20 mouse cellular contexts compared by ENCODE assay signal in genomic region chr3:105846294-105847069, GRCm38 (mm10). TPM values are rescaled to one million over a fixed set of nuclear protein-coding genes. Genes with fewer than 3 reads are reported as not detected.
DNase-seq lines count a peak whose midpoint lies in the region; ATAC-seq and TF ChIP-seq lines count a peak whose summit lies in the region.
"Had no signal": no experiment of that assay in that cellular context is flagged by ENCODE, and none has a peak within 500 bp of the region (broad histone marks: within the 10 kb centered on the region; RNA-seq: fewer than 3 reads in every experiment).

No protein-coding gene starts in this region.

- H3K4me1 ChIP-seq in lung, embryonic 14.5 days (ENCODE audit: insufficient read depth) = no peaks in the 10 kb centered on the region
- H3K4me1 ChIP-seq in midbrain, embryonic 14.5 days (ENCODE audit: control insufficient read depth, insufficient read depth, low read length) = no peaks in the 10 kb centered on the region
- H3K4me1 ChIP-seq in cerebellum, adult 2 months (ENCODE audit: control insufficient read depth, insufficient read depth, low read length) = no peaks in the 10 kb centered on the region
- H3K4me1 ChIP-seq: hindbrain, embryonic 13.5 days had no signal

- no peaks in the 10 kb centered on the region for H3K36me3 ChIP-seq in lung, embryonic 14.5 days (ENCODE audit: insufficient read depth)
- no peaks in the 10 kb centered on the region for H3K36me3 ChIP-seq in midbrain, embryonic 14.5 days (ENCODE audit: control insufficient read depth, insufficient read depth, low read length)
- H3K36me3 ChIP-seq: hindbrain, embryonic 13.5 days; limb, embryonic 13.5 days had no signal

- TF ChIP-seq CTCF in lung, embryonic 14.5 days (IDR thresholded peaks at IDR 0.05; ENCODE audit: low read depth) = no peak
- TF ChIP-seq CTCF in cerebellum, adult 2 months (IDR thresholded peaks at IDR 0.05; ENCODE audit: borderline replicate concordance, insufficient read depth, low read depth, low read length) = no peak

- H3K9me3 ChIP-seq in lung, embryonic 14.5 days (ENCODE audit: low read depth, low read length) = no peaks in the 10 kb centered on the region
- no peaks in the 10 kb centered on the region for H3K9me3 ChIP-seq in midbrain, embryonic 14.5 days (ENCODE audit: control insufficient read depth, low read length)
- H3K9me3 ChIP-seq: hindbrain, embryonic 13.5 days; limb, embryonic 13.5 days had no signal

- peak; percentile 61 for DNase-seq in heart, adult 11 months
- no peak for DNase-seq in heart, adult 18-20 months
- peak; percentile 58 for DNase-seq in large intestine, adult 2 months (ENCODE audit: low read depth, low spot score)
- DNase-seq in lung, embryonic 14.5 days = peak; percentile 42
- DNase-seq in midbrain, embryonic 14.5 days = no peak
- no peak for DNase-seq in kidney, adult 9 months
- DNase-seq in cerebellum, adult 2 months = no peak
- DNase-seq: adrenal gland, postnatal 10 days; cerebellum, postnatal 10 days; kidney, adult 8-10 months; right cerebral cortex, adult 18-20 months; spleen, adult 18-20 months had no signal

- H3K9ac ChIP-seq in lung, embryonic 14.5 days = no peak overlapping the region
- no peak overlapping the region for H3K9ac ChIP-seq in midbrain, embryonic 14.5 days (replicated peaks; ENCODE audit: low read length)
- H3K9ac ChIP-seq: hindbrain, embryonic 13.5 days; limb, embryonic 13.5 days had no signal

- H3K27ac ChIP-seq in lung, embryonic 14.5 days (ENCODE audit: low read depth) = no peak overlapping the region
- no peak overlapping the region for H3K27ac ChIP-seq in midbrain, embryonic 14.5 days (replicated peaks; ENCODE audit: low read depth, low read length)
- no peak overlapping the region for H3K27ac ChIP-seq in cerebellum, adult 2 months (ENCODE audit: insufficient read depth, low read length)
- H3K27ac ChIP-seq: hindbrain, embryonic 13.5 days; layer of hippocampus, adult 2 months; left cerebral cortex, adult 2 months; limb, embryonic 13.5 days had no signal

- H3K27me3 ChIP-seq in lung, embryonic 14.5 days (ENCODE audit: insufficient read depth, low read length) = no peaks in the 10 kb centered on the region
- H3K27me3 ChIP-seq in midbrain, embryonic 14.5 days (ENCODE audit: control insufficient read depth, insufficient read depth, low read length) = no peaks in the 10 kb centered on the region
- H3K27me3 ChIP-seq in cerebellum, adult 2 months (ENCODE audit: control insufficient read depth, insufficient read depth, low read length) = no peaks in the 10 kb centered on the region
- H3K27me3 ChIP-seq: hindbrain, embryonic 13.5 days; limb, embryonic 13.5 days had no signal

- 18% methylated on average over 7 of the region's 7 CpGs for WGBS in large intestine, adult 2 months
- WGBS in lung, embryonic 14.5 days = 35% methylated on average over 7 of the region's 7 CpGs
- 80% methylated on average over 7 of the region's 7 CpGs for WGBS in midbrain, embryonic 14.5 days
- WGBS in cerebellum, adult 2 months = 70% methylated on average over 7 of the region's 7 CpGs

- no peak overlapping the region for H3K4me2 ChIP-seq in lung, embryonic 14.5 days
- H3K4me2 ChIP-seq in midbrain, embryonic 14.5 days (ENCODE audit: low read length) = no peak overlapping the region
- H3K4me2 ChIP-seq: hindbrain, embryonic 13.5 days; limb, embryonic 13.5 days; midbrain, embryonic 11.5 days had no signal

- TF ChIP-seq POLR2A in cerebellum, adult 2 months (IDR thresholded peaks at IDR 0.05; ENCODE audit: borderline replicate concordance, insufficient read depth, low read length) = no peak

- H3K4me3 ChIP-seq in lung, embryonic 14.5 days (ENCODE audit: low read depth, low read length) = no peak overlapping the region
- no peak overlapping the region for H3K4me3 ChIP-seq in midbrain, embryonic 14.5 days (replicated peaks; ENCODE audit: low read depth, low read length)
- H3K4me3 ChIP-seq in cerebellum, adult 2 months (replicated peaks; ENCODE audit: insufficient read depth, low read depth, low read length) = no peak overlapping the region
- H3K4me3 ChIP-seq: hindbrain, embryonic 13.5 days; layer of hippocampus, adult 2 months; left cerebral cortex, adult 2 months; limb, embryonic 13.5 days had no signal

- peak; percentile 77 for ATAC-seq in lung, embryonic 14.5 days (ENCODE audit: insufficient read depth)
- 0 out of 2 replicates have a peak, but pooled peaks have one; percentile 33 for ATAC-seq in megakaryocyte-erythroid progenitor cell, adult 5-6 weeks (replicated peaks; ENCODE audit: low FRiP score, low TSS enrichment, poor library complexity, severe bottlenecking)
- no peak for ATAC-seq in midbrain, embryonic 14.5 days (ENCODE audit: low FRiP score, low TSS enrichment)
- ATAC-seq: forebrain, embryonic 14.5 days had no signal

RNA-seq across cellular contexts. Expression of gene Adora3, which starts 24.2 kb away (rescaled TPM):
- not detected for total RNA-seq in heart, adult 18-20 months (2021)
- 0.35 and 0.40 TPM in 2 replicates for polyA plus RNA-seq in large intestine, adult 2 months (2012; rRNA removed)
- 0.18 and 0.30 TPM in 2 replicates for polyA plus RNA-seq in lung, embryonic 14.5 days (2014; fragmentation: Nextera tagmentation; extraction: Ambion mirVana)
- not detected in 2 replicates for total RNA-seq in megakaryocyte-erythroid progenitor cell, adult 5-6 weeks (2014; fragmentation: Nextera tagmentation)
- not detected in 2 replicates for total RNA-seq in megakaryocyte-erythroid progenitor cell, adult 5-6 weeks (2017)
- not detected in 2 replicates for polyA plus RNA-seq in midbrain, embryonic 14.5 days (2014; fragmentation: Nextera tagmentation; extraction: Ambion mirVana)
- polyA plus RNA-seq in cerebellum, adult 2 months (2012; rRNA removed) = 0.43 and 0.52 TPM in 2 replicates
- polyA plus RNA-seq: midbrain, embryonic 11.5 days had no signal

RNA-seq across cellular contexts. Expression of gene Tmigd3, which starts 24.2 kb away (rescaled TPM):
- under 1 TPM in 1 of 2 experiments, not detected in 1; 0.30 TPM for total RNA-seq in heart, adult 18-20 months (2021)
- 0.48 and 0.51 TPM in 2 replicates for polyA plus RNA-seq in large intestine, adult 2 months (2012; rRNA removed)
- 0.22 and 0.32 TPM in 2 replicates for polyA plus RNA-seq in lung, embryonic 14.5 days (2014; fragmentation: Nextera tagmentation; extraction: Ambion mirVana)
- total RNA-seq in megakaryocyte-erythroid progenitor cell, adult 5-6 weeks (2014; fragmentation: Nextera tagmentation) = not detected in 2 replicates
- total RNA-seq in megakaryocyte-erythroid progenitor cell, adult 5-6 weeks (2017) = not detected in 2 replicates
- not detected in 2 replicates for polyA plus RNA-seq in midbrain, embryonic 14.5 days (2014; fragmentation: Nextera tagmentation; extraction: Ambion mirVana)
- 0.52 TPM in 1 of 2 replicates, not detected in the other for polyA plus RNA-seq in cerebellum, adult 2 months (2012; rRNA removed)
- total RNA-seq: neutrophil, adult 5-6 weeks had no signal
- polyA plus RNA-seq: forebrain, embryonic 14.5 days; hindbrain, embryonic 13.5 days; limb, embryonic 13.5 days; midbrain, embryonic 11.5 days had no signal

RNA-seq across cellular contexts. Expression of gene Rap1a, which starts 45.3 kb away (rescaled TPM):
- total RNA-seq in heart, adult 18-20 months (2021) = 100 to 1,000 TPM; 106 to 109 TPM
- 10.6 and 11.2 TPM in 2 replicates for polyA plus RNA-seq in large intestine, adult 2 months (2012; rRNA removed)
- polyA plus RNA-seq in lung, embryonic 14.5 days (2014; fragmentation: Nextera tagmentation; extraction: Ambion mirVana) = 94.3 and 95.5 TPM in 2 replicates
- total RNA-seq in megakaryocyte-erythroid progenitor cell, adult 5-6 weeks (2014; fragmentation: Nextera tagmentation) = 70.6 and 73.8 TPM in 2 replicates
- 91.7 and 119 TPM in 2 replicates for total RNA-seq in megakaryocyte-erythroid progenitor cell, adult 5-6 weeks (2017)
- 59.9 and 79.4 TPM in 2 replicates for polyA plus RNA-seq in midbrain, embryonic 14.5 days (2014; fragmentation: Nextera tagmentation; extraction: Ambion mirVana)
- polyA plus RNA-seq in cerebellum, adult 2 months (2012; rRNA removed) = 60.9 and 66.2 TPM in 2 replicates

Comparison
In these comparisons a context has a peak if more than half of its experiments do, and no peak if none do; other contexts are left out.
1. DNase-seq: peak in heart, adult 11 months (single experiment), large intestine, adult 2 months (single experiment) and lung, embryonic 14.5 days (single experiment); none in heart, adult 18-20 months (0 of 2), midbrain, embryonic 14.5 days (single experiment), kidney, adult 9 months (single experiment) and cerebellum, adult 2 months (0 of 2).